Mouse (Mus musculus) right cerebral cortex, adult 2 months (tissue): ENCODE data around the gene Pde6h.

Experiments used
- DNase-seq, 2 experiments: peaks; one replicate each; pipeline ENCODE4 v3.0.0; 2021 to 2022; ENCODE audit warnings: low spot score in 2 of 2

The Pde6h gene

GRCm38 (mm10) chr6:136912751-136913265 is 10.8 kb upstream of the Pde6h start:
- DNase-seq = no peak

DNA sequence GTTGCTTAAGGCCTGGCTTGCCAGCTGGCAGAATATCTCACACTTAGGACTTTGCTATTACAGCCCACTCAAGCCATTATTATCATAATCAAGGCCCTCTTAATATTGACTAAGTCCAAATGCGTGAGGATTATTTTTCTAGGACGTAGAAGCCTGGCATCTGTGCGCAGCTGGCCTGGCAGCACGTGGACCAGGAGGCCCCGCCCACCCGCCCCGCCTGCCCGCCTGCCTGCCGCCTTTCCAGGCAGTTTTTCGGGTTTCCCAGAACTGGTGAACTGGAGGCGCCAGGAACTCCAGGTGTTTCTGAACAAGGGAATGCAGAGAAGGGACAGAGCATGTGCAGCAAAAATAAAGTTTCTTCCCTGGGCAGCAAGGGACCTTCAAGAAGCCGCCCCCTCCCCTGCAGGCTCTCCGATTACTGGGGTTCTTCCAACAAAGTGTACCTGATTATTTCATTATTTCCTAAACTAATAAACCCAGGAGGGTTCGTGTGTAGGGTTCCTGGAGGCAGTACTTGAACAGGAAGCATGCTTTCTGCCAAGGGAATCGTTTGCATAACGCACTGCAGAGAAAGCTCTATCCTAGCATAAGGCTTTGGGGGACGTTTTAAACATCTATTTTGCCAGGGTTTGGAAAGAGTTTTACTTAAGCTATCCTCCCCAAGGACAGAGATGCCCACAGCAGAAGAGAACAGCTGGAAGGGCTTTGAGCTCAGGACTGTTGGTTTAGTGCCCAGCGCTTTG is 10.1 kb upstream of the Pde6h start:
- DNase-seq = no peak

DNA sequence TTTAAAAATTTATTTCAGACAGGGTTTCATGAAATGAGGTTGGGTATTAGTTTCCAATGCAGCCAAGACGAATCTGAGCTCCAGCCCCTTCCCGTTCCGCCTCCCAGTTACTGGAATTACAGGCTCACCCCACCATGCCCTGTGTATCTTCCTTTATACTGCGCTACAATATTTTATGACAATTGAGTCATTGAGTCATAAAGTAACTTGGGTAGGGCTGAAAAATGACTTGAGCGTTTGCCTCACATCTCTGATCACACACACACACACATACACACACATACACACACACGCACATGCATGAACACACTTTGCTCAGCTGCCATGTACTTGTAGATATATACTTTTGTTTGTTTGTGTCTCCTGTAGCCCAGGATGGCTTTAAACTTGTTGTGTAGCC is 9.4 kb upstream of the Pde6h start:
- no peak for DNase-seq

- DNase-seq = no peak
Observed at GRCm38 (mm10) chr6:136915721-136916395, 7.8 kb upstream of the Pde6h start.

GRCm38 (mm10) chr6:136917885-136918284 is 5.7 kb upstream of the Pde6h start:
- DNase-seq = no peak

- DNase-seq = peak; percentile 87 to 89
Observed at GRCm38 (mm10) chr6:136920320-136921257, 3.0 kb upstream of the Pde6h start.

- DNase-seq = peak; percentile 33 to 34
Observed at GRCm38 (mm10) chr6:136921601-136922000, 2.0 kb upstream of the Pde6h start.

DNA sequence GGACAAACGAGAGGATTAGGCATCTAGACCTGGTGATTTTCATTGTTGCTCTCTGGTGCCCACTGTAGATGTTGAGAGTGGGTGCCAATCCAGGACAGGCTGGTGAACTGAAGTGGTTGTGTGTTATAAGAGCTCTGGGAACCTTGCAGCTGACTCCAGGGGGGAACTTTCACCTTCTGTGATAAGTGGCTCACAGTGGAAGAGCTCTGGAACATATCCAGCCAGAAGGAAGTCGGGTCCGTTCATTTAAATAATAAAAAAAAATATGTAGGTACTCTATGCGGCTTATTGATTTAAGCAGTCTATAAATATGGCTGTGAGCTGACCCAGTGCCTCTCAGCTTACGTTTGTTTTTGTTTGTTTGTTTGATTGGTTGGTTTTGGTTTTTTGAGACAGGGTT is 1.6 kb upstream of the Pde6h start, which contains the start of gene Erp27:
TSS of gene Erp27 (minus strand) at position 101 of the 400 bp plus-strand sequence.
- DNase-seq = no peak

- DNase-seq = no peak
Observed at GRCm38 (mm10) chr6:136922871-136923270, 761 bp upstream of the Pde6h start.

GRCm38 (mm10) chr6:136925049-136925448 is 1.4 kb downstream of the Pde6h start:
- no peak for DNase-seq

DNA sequence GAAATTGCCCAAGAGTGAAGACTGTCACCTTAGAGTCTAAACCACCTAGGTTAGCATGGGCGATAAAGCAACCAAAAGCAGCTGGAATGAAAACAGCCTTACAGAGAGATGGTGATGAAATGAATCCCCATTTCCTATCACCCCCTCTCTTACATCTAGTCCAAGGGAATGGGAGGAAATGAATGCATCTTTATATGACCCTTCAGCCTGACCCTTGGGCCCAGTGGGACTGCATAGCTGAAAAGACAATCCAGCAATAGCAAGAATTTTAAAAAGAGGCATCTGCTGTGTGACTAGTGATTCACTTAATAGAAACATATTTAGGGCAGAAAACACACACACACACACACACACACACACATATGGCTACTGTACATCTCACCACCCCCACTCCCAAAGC is 4.0 kb downstream of the Pde6h start:
- no peak for DNase-seq

- no peak for DNase-seq
Observed at GRCm38 (mm10) chr6:136930677-136931076, 7.0 kb downstream of the Pde6h start.

- no peak for DNase-seq
Observed at GRCm38 (mm10) chr6:136931246-136931645, 7.6 kb downstream of the Pde6h start.

DNA sequence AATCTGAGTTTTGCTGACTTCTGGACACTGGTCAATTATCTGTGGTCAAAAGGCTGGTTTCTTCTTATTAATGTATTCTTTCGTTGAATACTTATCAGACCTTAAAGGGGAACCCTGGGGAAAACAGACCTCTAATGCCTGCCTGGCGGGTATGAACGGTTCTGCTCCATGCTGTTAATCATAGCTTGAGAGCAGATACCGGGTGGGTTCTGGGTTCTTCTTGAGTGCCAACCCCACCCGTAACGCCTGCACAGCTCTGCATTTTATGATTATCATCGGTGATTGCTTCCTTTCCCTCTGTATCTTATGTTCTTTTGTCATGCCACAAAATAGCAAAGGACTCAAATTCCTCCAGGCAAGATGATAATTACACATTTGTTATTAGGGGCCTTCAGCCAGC is 10.4 kb downstream of the Pde6h start:
- no peak for DNase-seq

- no peak for DNase-seq
Observed at GRCm38 (mm10) chr6:136935233-136935632, 11.6 kb downstream of the Pde6h start.

DNA sequence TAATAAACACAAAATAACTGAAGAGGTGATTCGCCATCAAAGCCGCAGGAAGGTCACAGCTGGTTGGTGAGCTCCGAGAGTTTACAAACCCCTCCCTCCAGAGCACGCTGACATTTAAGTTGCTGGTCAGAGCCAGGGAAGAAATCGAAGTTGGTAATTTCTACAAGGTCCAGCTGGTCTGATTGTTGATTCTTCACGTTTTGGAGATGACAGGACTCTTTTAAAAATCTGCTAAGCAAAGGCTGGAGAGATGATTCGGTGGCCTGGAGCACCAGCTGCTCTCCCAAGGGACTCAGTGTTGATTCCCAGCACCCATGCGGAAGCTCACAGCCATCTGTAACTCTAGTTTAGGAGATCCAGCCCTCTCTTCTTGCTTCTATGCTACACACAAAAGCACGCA is 12.7 kb downstream of the Pde6h start:
- DNase-seq = no peak

GRCm38 (mm10) chr6:136937117-136937516 is 13.5 kb downstream of the Pde6h start:
- DNase-seq = no peak

DNA sequence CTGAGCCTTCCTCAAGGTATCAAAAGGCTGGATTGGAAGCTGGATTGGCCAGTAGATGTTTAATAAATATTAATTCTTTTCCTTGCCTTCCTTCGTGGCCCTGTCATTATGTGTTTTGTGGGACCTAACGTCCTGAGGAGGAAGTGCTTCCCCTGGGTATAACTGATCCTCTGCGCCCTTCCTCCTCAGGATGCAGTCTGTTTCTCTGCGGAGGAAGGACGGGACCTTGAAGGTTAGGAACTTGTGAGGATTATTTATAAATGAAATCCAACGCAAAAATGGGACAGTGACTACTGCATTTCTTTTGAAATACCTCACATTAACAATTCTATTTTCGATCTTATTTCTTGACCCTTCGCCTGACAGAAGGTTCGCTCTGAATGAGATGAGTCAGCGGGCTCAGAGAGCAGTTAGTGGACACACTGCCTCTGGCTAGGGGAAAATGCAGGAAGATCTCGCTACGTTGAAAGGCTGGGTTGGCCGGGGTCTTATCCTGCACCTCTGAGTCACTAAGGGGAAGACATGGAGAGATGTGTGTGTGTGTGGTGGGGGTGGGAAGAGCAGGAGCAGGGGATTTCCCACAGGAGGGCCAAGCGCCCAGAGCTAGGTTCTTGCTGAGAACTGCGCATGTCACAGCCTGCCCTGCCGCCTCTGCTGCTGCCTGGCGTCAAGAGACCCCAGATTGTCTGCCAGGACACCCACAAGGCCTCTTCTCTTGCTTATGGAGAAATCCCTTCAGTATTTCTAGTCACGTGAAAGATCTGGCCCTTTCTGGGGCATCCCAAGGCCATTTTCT is 14.9 kb downstream of the Pde6h start:
- DNase-seq = no peak

DNA sequence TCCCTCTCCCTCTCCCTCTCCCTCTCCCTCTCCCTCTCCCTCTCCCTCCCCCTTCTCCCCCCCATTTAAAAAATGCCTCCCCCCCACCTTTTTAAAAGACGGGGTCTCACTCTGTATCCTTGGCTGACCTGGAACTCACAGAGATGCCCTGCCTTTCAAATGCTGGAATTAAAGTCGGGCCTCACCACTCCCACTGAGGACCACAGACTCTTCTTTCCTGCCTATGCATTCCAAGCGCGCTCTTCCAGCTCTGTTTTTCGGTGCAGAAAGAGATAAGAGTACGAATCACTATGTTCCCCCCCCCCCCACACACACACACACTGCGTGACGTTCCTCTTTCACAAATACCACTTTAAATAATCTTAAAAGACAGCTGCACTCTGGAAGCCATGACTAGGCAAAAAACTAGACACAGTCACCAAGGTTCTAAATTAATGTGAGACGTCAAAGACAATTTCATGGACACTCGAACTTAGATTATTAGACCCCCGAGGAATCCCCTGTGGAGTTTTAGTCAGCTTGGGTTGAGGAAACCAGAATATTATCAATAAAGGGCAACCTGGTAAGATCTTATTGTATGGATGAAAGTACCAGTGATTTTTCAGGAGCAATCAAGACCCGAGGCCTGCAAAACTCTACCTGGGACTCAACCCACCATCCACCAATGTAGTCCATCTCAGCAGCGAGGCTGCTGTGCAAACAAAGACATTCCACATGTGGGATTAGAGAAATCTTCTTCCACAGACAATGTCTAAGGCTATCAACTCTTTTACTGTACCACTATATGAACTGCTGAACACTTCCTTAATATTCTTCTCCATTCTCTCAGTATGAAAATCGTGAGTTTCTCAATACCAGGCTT is 15.9 kb downstream of the Pde6h start:
- no peak for DNase-seq
